Mouse (Mus musculus): ENCODE data around the gene Gm867.

DNA sequence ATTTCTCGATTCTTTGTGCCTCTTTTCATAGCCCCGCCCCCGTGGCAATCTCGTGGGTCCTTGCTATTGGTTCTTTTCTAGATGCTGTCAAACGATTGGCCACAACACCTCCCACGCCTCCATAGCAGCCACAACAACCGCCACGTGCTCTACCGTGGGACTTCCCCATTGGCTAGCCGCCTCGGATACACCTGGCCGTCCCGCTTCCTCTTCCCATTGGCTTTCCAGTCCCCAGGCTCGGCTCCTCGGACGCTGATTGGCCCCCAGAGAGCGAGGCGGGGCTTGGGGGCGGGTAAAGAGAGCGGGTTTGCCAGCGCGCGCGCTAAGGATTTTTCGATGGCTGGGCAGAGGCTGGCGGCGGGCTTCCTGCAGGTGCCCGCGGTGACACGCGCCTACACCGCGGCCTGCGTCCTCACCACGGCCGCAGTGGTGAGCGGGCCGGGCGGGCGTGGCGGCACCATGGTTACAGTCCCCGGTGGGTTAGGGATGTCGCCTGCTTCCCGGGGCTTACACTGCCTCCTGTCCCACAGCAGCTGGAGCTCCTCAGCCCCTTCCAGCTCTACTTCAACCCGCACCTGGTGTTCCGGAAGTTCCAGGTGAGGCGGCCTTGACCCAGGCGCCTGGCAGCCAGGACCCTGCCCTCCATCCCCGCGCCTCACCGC lies 47.3 kb downstream of the Gm867 start, which contains the start of gene Derl3:
- no peak for TF ChIP-seq CTCF (IDR thresholded peaks at IDR 0.05; ENCODE audit: extremely low read depth, insufficient read depth, insufficient read length, insufficient replicate concordance)
- TF ChIP-seq POLR2A (IDR thresholded peaks at IDR 0.05; ENCODE audit: low read depth, low read length): no peak
